Mouse (Mus musculus) liver, postnatal 0 days (tissue): Measurements from ENCODE around the gene Atoh8.

ENCODE experiments used
- CTCF ChIP-seq: sonication (generic); IDR thresholded peaks from 2 replicates; pipeline ENCODE4 v1.5.1; 2016; ENCODE audit warnings: antibody characterized with exemption, low read depth
- EP300 ChIP-seq: IDR thresholded peaks from 2 replicates; pipeline ENCODE4 v1.6.1; 2016; ENCODE audit warnings: antibody characterized with exemption, low read depth, mild to moderate bottlenecking

DNA sequence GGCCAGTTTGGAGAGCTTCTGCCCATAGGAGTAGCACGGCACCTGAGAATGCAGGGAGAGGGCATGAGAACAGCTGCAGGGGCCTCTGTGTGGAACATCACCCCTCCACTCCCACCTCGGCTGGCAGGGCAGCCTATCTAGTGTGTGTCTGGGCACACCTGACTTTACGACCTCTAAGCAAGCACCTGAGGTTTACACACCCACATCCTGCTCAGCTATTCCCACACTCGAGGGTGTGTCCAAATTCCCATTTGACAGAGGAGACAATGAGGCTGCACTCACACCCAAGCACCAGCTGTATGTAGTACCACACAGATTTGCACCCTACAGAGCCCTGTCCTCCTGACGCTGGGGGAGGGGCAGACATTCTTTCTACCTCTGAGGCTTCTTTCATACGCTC, 11.5 kb downstream of the Atoh8 start:
- TF ChIP-seq CTCF (no peak), EP300 (no peak)
